Mouse (Mus musculus): ENCODE results near the gene Lgi4.

GRCm38 (mm10) chr7:31059108-31059507 lies at the start of gene Lgi4:
- TF ChIP-seq EP300 (IDR thresholded peaks at IDR 0.05; ENCODE audit: low read length) (no peak), E2F4 (IDR thresholded peaks at IDR 0.05; ENCODE audit: insufficient replicate concordance, low read depth, low read length) (no peak), ELF1 (IDR thresholded peaks at IDR 0.05; ENCODE audit: low read depth, low read length) (no peak), POLR2A (IDR thresholded peaks at IDR 0.05; ENCODE audit: low read depth, low read length) (no peak), SMC3 (IDR thresholded peaks at IDR 0.05; ENCODE audit: low read depth, low read length) (peak; percentile 93), CHD1 (IDR thresholded peaks at IDR 0.05; ENCODE audit: low read depth, low read length) (no peak), TCF12 (IDR thresholded peaks at IDR 0.05; ENCODE audit: low read depth, low read length) (no peak), MAX (IDR thresholded peaks at IDR 0.05; ENCODE audit: low read length) (no peak), SIN3A (IDR thresholded peaks at IDR 0.05; ENCODE audit: low read length) (no peak), USF1 (IDR thresholded peaks at IDR 0.05; ENCODE audit: low read depth, low read length) (no peak), CHD2 (IDR thresholded peaks at IDR 0.05; ENCODE audit: low read length) (no peak), ZC3H11A (IDR thresholded peaks at IDR 0.05; ENCODE audit: low read depth, low read length) (peak; percentile 47), CTCF (conservative IDR thresholded peaks at IDR 0.05 in 1 of 2, IDR thresholded peaks at IDR 0.05 in 1 of 2; ENCODE audit: low read depth in 2 of 2, low read length in 2 of 2) (peak; percentile 89 to 90)

All from CH12.LX (cell line).